Mouse (Mus musculus) lung, postnatal 0 days (tissue): ENCODE data around the gene Nckap5.

ENCODE experiments used
- CTCF ChIP-seq: IDR thresholded peaks from 2 replicates; pipeline ENCODE4 v1.5.1; 2016; ENCODE audit warnings: antibody characterized with exemption, mild to moderate bottlenecking
- EP300 ChIP-seq: IDR thresholded peaks from 2 replicates; pipeline ENCODE4 v1.6.1; 2016; ENCODE audit warnings: antibody characterized with exemption, mild to moderate bottlenecking, control low read depth

DNA sequence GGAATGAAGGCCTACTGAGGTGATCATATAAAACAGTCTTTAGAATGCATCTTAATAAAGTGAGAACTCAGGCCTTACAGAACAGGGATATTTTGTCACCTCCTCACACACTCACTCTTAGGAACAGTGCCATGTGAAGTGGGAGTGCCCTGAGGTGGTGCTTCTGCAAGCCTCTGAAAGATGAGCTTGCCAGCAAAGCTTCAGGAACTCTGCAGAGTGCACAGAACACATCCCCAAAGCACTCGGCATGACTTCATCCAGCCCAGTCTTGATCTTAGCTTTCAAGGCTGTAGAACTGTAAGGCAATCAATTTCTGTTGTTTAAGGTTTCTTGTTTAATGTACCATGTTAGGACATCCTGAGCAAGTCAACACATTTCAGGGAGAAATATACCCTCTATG, 372.9 kb downstream of the Nckap5 start:
- TF ChIP-seq CTCF, result no peak
- TF ChIP-seq EP300, result no peak
